ENCODE assay signal across 21 mouse cellular contexts in the genomic region with DNA sequence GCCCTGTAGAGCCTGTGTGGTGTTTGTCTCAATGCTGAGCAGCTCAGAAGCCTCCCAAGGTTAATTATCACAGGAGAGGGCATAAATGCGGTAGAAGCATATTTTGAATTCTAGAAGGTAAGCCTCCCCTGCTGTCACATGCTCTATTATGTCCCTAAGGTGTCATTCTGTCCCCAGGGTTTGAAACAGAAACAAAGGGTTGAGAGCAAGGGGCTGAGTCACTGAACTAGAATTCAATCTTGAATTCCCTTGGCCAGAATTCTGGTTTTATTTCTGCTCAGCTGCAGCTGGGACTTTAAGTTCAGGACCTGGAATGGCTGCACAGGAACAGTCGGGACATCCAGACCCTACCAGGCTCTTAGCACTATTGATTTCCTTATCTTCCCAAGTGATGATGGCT.
DNase-seq lines count a peak whose midpoint lies in the region; ATAC-seq and TF ChIP-seq lines count a peak whose summit lies in the region.
"Had no signal": no experiment of that assay in that cellular context is flagged by ENCODE, and none has a peak within 500 bp of the region (broad histone marks: within the 10 kb centered on the region; RNA-seq: fewer than 3 reads in every experiment).

No protein-coding gene starts in this region.

- no peaks in the 10 kb centered on the region for H3K27me3 ChIP-seq in Patski
- H3K27me3 ChIP-seq: embryonic facial prominence, embryonic 15.5 days; forebrain, embryonic 12.5 days had no signal

- POLR2A ChIA-PET in Patski (lab: Charles Lee), result interaction anchor here (0.5 to 1.4 kb wide), 3 partner anchors 14 to 102 kb away, joined by 3 to 4 read pairs (median 4); no protein-coding TSS in a partner anchor

- peak; percentile 13 for ATAC-seq in Patski
- ATAC-seq: forebrain, embryonic 14.5 days; forebrain, postnatal 0 days had no signal

- in situ Hi-C loops in Patski (cut with MboI; ENCODE audit: low pct_unique_long_range_greater_than_20kb), result no loop called here

- CTCF ChIA-PET in Patski (lab: Charles Lee), result interaction anchor here (1.5 kb wide), 1 partner anchor 64 kb away, joined by 3 read pairs; no protein-coding TSS in a partner anchor

- TF ChIP-seq CTCF in Patski (IDR thresholded peaks at IDR 0.05), result no peak

- peak; percentile 64 for DNase-seq in heart, adult 11 months
- no peak for DNase-seq in heart, postnatal 4 days
- DNase-seq in 3134 (ENCODE audit: extremely low read depth, insufficient read length, low spot score), result peak; percentile 41
- DNase-seq in 3T3-L1 (ENCODE audit: low read depth, low spot score), result peak; percentile 56
- no peak for DNase-seq in Patski (ENCODE audit: low read depth, low spot score)
- no peak for DNase-seq in cerebellum, adult 18-20 months
- no peak for DNase-seq in left cerebral cortex, adult 11 months (ENCODE audit: low spot score)
- DNase-seq in natural killer cell, adult 2 months (ENCODE audit: low spot score in 2 of 2), result no peak
- DNase-seq: adrenal gland, adult 2 months; adrenal gland, postnatal 10 days; adrenal gland, postnatal 25 days; cerebellum, adult 11 months; cerebellum, adult 8-10 months; cerebellum, adult 9-11 months; cerebellum, postnatal 14 days; cerebellum, postnatal 36 days; embryo, embryonic 11 days; forebrain, postnatal 0 days had no signal

Comparison
In these comparisons a context has a peak if more than half of its experiments do, and no peak if none do; other contexts are left out.
1. DNase-seq: peak in heart, adult 11 months (single experiment), 3134 (single experiment) and 3T3-L1 (single experiment); none in heart, postnatal 4 days (single experiment), Patski (single experiment), cerebellum, adult 18-20 months (0 of 2), left cerebral cortex, adult 11 months (single experiment) and natural killer cell, adult 2 months (0 of 2).